Mouse (Mus musculus) retina, postnatal 7 days (tissue): Measurements from ENCODE around the gene Hcls1.

Experiments used
- DNase-seq: peaks from one replicate; pipeline ENCODE4 v3.0.0-alpha.2; 2012; ENCODE audit warnings: low read depth, low spot score

Hcls1 gene

DNA sequence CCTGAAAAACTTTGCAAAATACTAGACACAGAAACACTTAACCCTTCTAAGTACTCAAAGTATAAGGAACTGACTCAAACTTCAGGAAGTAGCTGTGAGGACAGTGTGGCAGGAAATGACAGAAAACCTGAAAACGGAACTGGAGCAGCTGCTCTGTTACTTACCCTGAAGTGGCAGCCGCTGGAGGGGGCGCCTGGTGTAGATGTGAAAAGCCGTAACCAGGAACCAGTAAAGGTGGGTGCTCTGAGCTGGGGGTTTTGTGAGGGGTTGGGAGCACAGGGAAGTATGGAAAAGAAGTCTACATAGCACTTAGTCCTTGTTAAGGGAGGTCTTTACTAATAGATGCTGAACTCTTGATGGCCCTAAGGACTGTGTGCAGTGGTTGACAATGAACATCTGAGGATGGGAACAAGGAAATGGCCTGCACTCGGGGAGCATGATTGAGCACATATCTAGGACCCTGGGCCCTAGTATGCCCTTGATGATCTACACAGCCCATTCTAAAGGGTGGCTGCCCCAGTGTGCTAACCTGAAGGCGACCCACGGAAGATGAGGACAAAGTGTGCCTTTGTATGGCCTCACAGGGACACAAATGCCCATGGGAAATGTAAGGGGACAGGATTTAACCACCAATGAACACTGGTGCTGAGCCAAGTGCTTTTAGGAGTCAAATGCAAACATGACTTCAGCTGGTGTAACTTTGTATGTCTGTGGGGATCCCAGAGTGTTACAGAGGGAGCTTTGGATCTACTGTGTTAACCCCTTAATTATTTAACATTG, at the start of gene Hcls1:
TSS of gene Hcls1 (plus strand) at position 143 of the 780 bp plus-strand sequence.
- no peak for DNase-seq

DNA sequence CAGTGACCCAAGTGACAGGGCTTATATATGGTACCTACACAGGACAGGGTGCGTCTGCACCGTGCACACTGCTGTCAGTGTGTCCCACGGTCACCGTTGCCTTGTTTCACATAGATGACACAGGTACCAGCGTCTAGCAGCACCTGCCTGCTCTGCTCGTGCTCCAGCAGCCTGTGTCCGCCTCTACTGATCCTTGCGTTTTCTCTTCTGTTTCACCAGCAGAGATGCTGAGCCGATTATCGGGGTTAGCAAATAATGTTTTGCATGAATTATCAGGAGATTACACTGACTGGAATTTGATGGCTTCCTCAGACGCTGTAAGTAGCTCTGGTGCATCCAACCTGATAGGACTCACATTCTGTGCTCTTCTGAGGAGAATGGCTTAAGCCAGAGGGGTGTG, 48.9 kb upstream of the Hcls1 start:
- peak; percentile 11 for DNase-seq

DNA sequence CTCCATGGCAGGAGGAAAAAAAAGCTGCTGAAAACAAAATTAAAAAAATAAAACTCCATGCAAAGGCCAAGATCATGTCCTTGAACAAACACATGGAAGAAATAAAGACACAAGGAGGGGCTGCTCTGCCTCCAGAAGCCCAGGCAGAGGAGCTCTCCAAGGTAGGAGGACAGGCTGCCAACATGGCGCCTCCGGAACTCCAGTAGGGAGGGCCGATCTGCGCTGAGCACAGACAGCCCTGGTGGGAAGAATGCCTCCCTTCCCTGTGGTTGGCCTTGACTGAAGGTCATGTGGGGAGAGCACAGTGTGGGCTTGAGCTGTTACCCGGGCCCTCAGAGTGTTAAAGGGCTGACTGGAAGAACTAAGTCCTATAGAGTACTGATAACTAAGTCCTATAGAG, 47.2 kb upstream of the Hcls1 start:
- no peak for DNase-seq

DNA sequence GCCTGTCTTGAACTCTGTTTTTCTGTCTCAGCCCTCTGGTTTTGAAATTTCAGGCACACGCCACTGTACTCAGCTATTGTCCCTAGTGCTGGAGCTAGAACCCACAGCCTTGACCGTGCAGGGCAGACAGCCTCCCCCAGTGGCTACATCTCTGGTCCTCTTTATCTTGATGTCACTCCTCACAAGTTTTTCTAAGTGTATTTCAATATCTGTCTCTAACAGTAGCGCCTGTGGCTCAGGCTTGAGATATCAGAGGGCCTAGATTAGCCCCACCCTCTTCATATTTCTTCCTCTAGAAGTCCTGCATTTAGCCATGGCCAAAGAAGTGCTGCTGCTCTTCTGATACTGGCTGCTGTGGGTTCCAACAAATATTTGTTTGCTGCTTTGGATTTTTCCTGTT, 44.2 kb upstream of the Hcls1 start:
- DNase-seq, result no peak

DNA sequence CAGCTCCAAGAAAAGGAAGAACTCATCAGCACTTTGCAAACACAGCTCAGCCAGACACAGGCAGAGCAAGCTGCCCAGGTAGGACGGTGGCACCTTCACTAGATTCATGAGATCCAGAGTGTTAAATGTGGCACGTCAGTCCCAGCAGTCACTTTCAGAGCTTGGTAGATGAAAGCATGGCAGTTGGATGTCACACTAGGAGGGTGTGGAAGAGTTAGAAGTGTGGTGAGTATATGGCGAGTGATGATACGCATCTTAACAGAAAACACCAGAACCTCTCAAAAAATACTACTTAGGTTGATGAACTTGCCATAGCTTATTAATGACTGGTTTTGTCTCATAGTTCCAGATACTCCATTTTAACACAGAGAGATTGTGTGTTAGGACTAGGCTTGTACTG, 43.4 kb upstream of the Hcls1 start:
- no peak for DNase-seq

DNA sequence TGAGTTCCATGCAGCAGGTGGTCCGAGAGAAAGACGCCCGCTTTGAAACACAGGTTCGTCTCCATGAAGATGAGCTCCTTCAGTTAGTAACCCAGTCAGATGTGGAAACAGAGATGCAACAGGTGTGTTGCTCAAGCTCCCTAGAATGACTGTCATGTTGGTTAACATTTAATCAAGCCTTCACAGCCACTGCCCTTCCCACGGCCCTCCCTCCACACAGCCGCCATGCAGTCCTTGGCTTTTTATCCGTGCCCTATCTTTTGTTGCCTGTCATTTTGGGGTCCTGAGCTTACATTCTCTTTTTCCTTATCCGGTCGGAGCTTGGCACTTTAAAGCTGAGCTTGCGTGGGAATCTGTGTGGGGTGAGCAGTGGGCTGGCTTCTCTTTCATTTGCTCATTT, 41.5 kb upstream of the Hcls1 start:
- DNase-seq, result no peak

DNA sequence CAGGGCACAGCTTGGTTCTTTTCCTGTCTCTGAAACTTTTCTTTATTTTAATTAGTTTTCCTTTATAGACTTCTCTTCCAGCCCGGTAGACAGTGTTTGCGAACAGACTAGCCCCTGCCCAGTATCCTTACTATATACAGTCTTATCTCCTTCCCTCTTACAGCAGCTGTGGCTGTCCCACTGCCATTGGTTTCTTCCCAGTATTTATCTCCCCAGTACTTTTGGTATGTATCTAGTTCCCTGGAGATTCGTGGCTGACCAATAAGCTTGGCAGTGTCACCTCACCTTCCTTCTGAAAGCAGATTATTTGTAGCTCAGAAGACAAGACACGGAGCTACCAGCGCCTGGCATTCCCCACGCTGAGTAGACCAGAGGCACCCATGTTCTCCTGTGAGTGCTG, 38.1 kb upstream of the Hcls1 start:
- no peak for DNase-seq

DNA sequence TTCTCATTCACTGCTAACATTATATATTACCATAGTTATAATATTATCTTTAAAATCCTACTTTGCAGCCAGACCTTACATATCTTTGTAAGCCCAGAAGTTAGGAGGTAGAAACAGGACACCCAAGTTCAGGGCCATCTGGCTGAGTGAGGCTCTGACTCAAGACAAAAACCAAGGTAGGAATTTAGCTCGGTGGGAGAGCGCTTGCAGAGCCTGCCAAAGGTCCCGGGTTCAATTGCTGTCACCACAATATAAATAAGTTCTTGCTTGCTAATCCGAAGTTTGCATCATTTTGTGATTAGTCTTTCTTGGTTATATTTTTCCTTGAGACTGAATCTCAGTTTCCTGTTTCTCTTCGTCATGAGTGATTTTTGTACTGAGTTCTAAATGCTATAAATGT, 31.6 kb upstream of the Hcls1 start:
- DNase-seq, result no peak

DNA sequence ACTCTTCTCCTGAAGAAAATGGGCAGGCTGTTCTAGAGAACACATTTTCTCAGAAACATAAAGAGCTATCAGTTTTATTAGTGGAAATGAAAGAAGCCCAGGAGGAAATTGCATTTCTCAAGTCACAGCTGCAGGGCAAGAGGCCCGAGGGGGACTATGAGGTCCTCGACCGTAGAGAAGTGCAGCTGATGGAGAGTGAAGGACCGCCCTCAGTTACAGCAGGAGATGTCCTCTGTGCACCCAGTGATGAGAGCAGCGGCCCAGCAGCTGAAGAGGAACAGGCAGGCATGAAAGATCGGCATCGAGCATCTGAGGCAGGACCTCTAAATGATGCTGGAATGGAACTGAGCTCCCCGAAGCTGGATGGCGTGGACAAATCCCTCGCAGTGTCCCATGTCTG, 22.9 kb upstream of the Hcls1 start:
- no peak for DNase-seq

DNA sequence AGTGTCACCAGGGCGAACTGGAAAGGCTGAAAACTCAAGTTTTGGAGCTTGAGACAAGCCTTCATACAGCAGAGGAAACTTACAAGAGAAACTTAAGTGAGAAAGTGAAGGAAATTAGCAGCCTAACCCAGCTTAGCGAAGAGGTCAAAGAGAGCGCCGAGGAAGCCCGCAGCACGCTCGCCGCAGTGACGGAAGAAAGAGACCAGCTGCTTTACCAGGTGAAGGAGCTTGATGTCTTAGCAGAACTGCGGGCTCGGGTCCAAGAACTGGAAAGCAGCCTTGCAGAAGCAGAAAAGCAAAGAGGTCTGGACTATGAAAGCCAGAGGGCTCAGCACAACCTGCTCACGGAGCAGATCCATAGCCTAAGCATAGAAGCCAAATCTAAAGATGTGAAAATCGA, 22.5 kb upstream of the Hcls1 start:
- no peak for DNase-seq

DNA sequence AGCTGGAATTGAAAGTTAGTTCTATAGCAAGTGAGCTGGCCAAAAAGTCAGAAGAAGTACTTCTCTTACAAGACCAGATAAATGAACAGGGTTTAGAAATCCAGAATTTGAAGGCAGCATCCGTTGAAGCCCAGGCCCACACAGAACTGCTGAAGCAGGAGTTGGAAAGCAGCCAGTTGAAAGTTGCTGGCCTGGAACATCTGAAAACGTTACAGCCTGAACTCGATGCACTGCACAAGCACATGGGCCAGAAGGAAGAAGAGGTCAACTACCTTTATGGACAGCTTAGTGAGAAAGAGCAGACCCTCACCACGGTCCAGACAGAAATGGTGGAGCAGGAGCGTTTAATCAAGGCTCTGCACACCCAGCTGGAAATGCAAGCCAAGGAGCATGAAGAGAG, 20.6 kb upstream of the Hcls1 start:
- no peak for DNase-seq

DNA sequence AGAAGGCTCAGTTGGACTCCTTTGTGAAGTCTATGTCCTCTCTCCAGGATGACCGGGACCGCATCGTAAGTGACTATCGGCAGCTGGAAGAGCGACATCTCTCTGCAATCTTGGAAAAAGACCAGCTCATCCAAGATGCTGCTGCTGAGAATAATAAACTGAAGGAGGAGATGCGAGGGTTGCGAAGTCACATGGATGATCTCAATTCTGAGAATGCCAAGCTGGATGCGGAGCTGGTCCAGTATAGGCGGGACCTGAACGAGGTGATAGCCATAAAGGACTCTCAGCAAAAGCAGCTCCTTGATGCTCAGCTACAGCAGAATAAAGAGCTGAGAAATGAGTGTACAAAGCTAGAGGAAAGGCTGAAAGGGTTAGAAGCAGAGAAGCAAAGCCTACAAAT, 16.3 kb upstream of the Hcls1 start:
- DNase-seq, result no peak

DNA sequence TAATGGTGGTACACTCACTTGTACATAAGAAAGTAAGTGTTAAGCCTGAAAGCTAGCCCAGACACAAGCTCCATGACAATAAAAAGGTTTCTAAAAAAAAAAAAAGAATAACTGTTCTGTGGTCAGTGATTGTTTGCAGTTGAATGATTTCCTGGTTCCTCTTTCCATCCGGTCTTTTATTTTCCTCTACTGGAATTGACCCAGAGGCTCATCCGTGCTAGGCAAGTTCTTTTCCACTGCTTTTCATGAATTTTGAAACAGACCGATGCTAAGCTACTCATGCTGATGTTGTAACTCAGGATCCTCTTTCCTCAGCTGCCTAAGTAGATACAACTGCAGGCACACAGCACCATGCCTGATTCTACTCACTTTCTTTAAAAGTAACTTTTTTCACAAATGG, 14.4 kb upstream of the Hcls1 start:
- no peak for DNase-seq

DNA sequence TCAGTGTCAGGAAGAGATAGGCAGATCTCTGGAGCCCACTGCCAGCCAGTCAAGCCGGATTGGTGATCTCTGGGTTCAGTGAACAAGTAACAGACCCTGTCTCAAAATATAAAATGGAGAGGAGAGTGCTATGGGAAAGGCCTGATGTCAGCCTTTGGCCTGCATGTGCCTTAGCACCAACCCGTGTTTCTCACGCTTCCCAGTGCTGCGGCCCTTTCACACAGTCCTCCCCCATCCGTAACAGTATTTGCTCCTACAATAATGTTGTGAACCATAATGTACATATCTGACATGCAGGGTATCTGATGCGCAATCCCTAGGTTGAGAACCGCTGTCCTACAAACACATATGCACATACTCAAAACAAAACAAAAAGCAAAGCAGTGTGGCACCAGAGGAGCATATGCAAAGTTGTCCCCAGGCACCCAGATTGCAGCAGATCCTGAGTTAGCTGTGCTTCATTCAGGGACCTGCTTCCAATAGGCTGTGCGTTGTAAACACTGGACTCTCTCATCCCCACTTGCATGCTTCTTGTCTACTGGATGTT, 13.6 kb upstream of the Hcls1 start:
- no peak for DNase-seq

DNA sequence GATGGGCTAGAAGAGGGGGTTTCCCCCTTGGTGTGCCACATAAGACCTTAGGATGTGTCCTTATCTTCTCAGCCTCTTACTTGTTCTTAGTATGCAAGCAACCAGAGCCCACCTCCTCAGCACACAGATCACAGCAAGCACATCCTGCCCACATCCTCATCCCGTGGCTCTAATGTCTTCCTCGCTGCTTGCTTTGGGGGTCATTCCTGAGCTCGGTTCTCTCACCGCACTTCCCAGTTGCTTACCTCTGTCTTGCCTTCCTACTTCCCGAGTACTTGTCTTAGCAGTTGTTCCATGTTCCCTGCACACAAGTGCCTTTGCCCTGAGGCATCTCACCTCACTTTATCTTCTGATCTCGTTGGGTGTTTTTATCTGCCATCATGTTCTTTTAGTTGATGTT, 12.8 kb upstream of the Hcls1 start:
- DNase-seq, result no peak

DNA sequence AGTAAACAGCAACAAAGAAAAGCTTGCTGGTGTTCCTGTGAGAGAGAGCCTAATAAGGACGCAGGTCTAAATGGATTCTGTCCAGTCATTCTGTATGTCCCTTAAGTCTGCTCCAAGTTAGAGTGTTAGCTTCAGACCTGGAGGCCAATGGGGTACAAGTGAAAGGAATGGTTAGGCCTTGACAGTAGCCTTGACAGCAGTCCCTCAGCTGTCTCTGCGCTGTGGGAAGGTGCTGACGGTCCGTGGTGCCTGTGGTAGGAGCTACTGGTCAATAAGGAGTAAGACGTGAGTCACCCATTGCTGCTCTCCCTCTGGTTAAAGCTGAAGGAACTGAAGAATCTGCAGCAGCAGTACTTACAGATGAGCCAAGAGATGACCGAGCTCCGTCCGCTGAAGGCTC, 10.5 kb upstream of the Hcls1 start:
- DNase-seq, result no peak

DNA sequence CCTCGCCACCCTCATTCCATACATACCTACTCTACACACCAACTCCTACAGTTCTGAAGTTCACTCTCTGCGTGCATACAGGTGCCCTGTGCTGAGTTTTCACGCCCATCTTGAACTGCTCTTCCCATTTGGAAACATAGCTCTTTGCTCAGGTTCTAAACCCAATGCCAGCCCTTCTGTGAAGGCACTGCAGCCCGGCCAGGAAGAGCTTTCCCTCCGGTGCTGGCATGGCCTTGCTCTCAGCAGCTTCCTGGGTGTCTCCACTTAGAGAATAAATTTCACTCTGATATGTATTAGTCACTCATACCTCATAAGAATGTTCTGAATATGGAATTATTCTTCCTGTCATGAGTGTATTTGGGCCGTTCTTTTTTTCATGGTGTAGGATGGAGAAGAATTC, 9.4 kb upstream of the Hcls1 start:
- DNase-seq, result no peak

DNA sequence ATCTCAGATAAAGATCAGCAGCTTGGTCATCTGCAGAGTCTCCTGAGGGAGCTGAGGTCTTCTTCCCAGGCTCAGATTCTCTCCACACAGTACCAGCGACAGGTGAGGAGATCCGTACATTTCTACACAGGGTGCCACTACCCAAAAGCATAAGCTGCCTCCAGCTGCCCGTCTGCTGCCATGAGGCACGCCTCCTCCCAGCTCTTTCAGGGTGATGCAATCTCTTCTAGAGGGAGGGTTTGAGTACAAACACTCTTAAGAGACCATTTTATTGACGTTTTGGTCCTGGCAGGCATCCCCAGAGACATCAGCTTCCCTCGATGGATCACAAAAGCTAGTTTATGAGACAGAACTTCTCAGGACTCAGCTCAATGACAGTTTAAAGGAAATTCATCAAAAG, 9.0 kb upstream of the Hcls1 start:
- no peak for DNase-seq

DNA sequence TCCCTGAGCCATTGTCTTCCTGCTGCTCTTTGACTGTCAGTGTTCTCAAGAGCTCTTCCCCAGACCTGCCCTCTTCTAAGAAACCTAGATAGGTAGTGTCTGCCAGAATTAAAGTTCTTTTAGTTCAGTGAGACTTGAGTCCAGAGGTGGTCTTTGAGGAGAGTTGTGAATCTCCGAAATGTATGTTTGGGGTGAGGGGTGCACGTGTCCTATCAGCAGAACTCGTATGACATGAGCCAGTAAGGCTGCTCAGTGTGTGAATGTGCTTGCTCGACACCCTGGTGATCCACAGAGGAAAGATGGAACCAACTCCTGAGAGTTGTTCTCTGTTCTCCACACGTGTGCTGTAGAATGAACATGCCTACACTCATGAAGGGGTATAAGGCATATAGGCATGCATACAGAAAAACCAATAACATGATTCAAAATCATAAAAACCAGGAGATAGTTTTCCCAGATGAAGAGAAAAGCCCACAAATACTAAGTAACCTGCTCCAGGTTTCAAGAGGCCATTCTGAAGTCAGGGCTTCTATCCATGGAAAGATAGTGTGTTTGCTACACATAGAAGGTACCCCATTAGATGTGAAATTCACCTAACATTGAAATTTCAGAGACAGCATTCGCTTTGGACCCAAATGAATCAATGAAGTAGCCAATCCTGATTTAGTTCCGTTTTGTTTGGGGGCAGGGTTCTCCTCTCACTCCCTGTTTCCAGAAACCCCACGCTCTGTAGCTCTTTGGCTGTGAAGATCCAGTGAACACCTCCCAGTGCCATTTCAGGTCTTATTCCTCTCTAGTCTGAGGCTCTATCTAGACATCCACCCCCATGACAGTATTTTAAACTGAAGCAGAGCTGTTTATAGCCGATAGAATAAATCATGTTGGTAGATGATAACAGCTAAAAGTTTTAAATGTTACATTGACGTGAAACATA, 8.0 kb upstream of the Hcls1 start:
- DNase-seq, result no peak

DNA sequence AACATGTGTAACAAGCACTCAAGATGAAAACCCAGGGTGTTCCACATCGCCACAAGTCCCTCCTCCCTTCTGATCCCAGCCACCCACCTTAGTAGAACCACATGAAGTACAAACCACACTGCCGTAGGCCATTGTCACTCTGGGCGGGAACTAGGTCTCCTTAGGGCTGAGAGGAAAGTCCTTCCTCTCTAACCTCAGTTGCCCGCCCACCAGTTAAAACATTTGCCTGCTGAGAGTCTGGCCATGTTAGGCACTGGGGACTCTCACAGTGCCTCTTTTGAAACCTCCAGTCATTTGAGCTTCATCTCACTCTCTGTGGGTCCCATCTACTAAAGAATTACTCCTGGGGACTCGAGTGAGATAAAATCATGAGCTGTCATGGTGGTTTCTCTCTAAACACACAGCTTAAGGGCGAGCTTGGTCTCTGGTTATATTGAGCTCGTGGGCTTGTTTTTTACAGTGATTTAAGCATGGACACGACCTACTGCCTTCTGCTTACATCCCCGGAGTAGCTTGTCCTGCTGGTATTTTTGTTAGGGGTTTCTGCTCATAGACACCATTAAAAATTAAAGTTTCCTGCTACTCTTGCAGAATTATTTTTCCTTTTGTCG, 7.2 kb upstream of the Hcls1 start:
- DNase-seq, result no peak

DNA sequence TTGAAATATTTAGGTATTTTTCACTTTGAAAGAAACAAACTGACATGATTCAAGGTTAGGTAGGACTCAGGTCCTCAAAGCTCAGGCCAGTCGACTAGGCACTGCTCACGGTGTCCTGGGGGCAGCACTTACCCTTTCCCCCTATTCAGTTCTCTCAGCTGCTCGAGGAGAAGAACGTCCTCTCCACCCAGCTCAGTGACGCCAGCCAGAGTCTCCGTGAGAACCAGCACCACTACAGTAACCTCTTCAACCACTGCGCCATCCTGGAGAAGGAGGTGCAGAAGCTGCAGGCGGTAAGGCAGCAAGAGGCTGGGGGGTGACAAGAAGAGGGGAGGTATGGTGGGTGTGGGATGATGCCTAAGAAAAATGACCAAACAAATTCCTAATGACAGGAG, 6.7 kb upstream of the Hcls1 start:
- DNase-seq, result no peak

DNA sequence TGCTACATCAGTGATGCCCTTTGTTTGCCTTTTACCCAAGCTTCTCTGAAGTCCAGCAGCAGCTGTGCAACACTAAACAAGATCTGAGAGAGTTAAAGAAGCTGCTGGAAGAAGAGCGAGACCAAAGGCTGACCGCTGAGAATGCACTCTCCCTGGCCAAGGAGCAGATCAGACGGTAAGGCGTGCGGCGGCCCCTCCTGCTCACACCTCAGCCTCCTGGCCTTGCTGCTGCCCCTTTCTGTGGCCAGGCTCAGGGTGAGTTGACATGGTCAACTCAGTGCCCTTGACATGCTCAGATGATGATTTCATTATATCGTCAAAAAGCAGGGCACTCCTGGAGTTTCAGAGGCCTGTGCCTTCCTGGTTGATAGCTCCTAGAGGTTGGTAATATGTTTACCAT, 5.6 kb upstream of the Hcls1 start:
- DNase-seq, result no peak
